ENCODE assay signal across 35 mouse cellular contexts in genomic region chr2:62715260-62715659, GRCm38 (mm10).
"Had no signal": no experiment of that assay in that cellular context is flagged by ENCODE, and none has a peak within 500 bp of the region (broad histone marks: within the 10 kb centered on the region; RNA-seq: fewer than 3 reads in every experiment).

No protein-coding gene starts in this region.

- ATAC-seq: hindbrain, embryonic 16.5 days; hindbrain, postnatal 0 days; inflammation-experienced regulatory T-cells, adult 6 months; intestine, embryonic 15.5 days; intestine, embryonic 16.5 days; intestine, postnatal 0 days had no signal

- H3K27me3 ChIP-seq: heart, embryonic 12.5 days; heart, embryonic 13.5 days; heart, embryonic 15.5 days; hindbrain, embryonic 12.5 days; hindbrain, embryonic 13.5 days; hindbrain, embryonic 15.5 days; intestine, embryonic 15.5 days; kidney, embryonic 15.5 days had no signal

- H3K9ac ChIP-seq: heart, embryonic 12.5 days; heart, embryonic 13.5 days; heart, embryonic 15.5 days; hindbrain, embryonic 12.5 days; hindbrain, embryonic 13.5 days; hindbrain, embryonic 14.5 days; hindbrain, embryonic 15.5 days; intestine, embryonic 15.5 days; kidney, embryonic 15.5 days had no signal

- H3K4me2 ChIP-seq: heart, embryonic 11.5 days; heart, embryonic 12.5 days; heart, embryonic 13.5 days; heart, embryonic 15.5 days; hindbrain, embryonic 12.5 days; hindbrain, embryonic 13.5 days; hindbrain, embryonic 14.5 days; hindbrain, embryonic 15.5 days; intestine, embryonic 15.5 days; kidney, embryonic 15.5 days had no signal

- H3K9me3 ChIP-seq: heart, embryonic 10.5 days; heart, embryonic 12.5 days; heart, embryonic 13.5 days; heart, embryonic 15.5 days; hindbrain, embryonic 10.5 days; hindbrain, embryonic 12.5 days; hindbrain, embryonic 13.5 days; hindbrain, embryonic 15.5 days; intestine, embryonic 15.5 days; kidney, embryonic 15.5 days had no signal

- H3K27ac ChIP-seq: heart, embryonic 10.5 days; heart, embryonic 13.5 days; heart, embryonic 15.5 days; hindbrain, embryonic 10.5 days; hindbrain, embryonic 12.5 days; hindbrain, embryonic 13.5 days; hindbrain, embryonic 14.5 days; hindbrain, embryonic 15.5 days; hindbrain, postnatal 0 days; intestine, embryonic 15.5 days; kidney, embryonic 15.5 days; kidney, postnatal 0 days; layer of hippocampus, adult 2 months had no signal

- DNase-seq: heart, postnatal 10 days; heart, postnatal 14 days; heart, postnatal 36 days; heart, postnatal 4 days; kidney, adult 11 months; kidney, adult 18-20 months; kidney, adult 2 months; kidney, adult 8-10 months; kidney, adult 9 months; kidney, postnatal 10 days; kidney, postnatal 14 days; kidney, postnatal 25 days; kidney, postnatal 36 days; kidney, postnatal 4 days; layer of hippocampus, adult 9-11 months; layer of hippocampus, postnatal 36 days had no signal

- H3K4me1 ChIP-seq: heart, embryonic 10.5 days; heart, embryonic 12.5 days; heart, embryonic 13.5 days; heart, embryonic 15.5 days; hindbrain, embryonic 10.5 days; hindbrain, embryonic 12.5 days; hindbrain, embryonic 13.5 days; hindbrain, embryonic 15.5 days; intestine, embryonic 15.5 days; kidney, embryonic 15.5 days had no signal

- H3K36me3 ChIP-seq: heart, embryonic 10.5 days; heart, embryonic 12.5 days; heart, embryonic 13.5 days; heart, embryonic 15.5 days; hindbrain, embryonic 10.5 days; hindbrain, embryonic 12.5 days; intestine, embryonic 15.5 days; kidney, embryonic 15.5 days had no signal

- H3K4me3 ChIP-seq: heart, embryonic 10.5 days; heart, embryonic 12.5 days; heart, embryonic 13.5 days; heart, embryonic 15.5 days; hindbrain, embryonic 10.5 days; hindbrain, embryonic 12.5 days; hindbrain, embryonic 13.5 days; hindbrain, embryonic 15.5 days; intestine, embryonic 15.5 days; kidney, embryonic 15.5 days; layer of hippocampus, adult 2 months had no signal
